Mouse (Mus musculus) hindbrain, embryonic 16.5 days (tissue): ENCODE measurements at regions not wholly inside any gene's neighbourhood (a gene's known extent, or its start where the extent isn't known, plus 50 kb on each side); places are given as distances from the start of the nearest gene placed in this dataset.

Experiments
- ATAC-seq: fragments of 200-750 bp; cut with Nextera tagmentation; 2 replicates; pipeline ENCODE4 v1.8.0; 2017; ENCODE audit warnings: moderate TSS enrichment, moderate library complexity
- H3K27ac ChIP-seq: fragments of 300-500 bp; sonication (generic); 2 replicates; pipeline ENCODE4 v1.5.1; 2014; ENCODE audit warnings: low read depth, mild to moderate bottlenecking, control low read depth, low read length, moderate library complexity
- H3K27me3 ChIP-seq: fragments of 300-500 bp; sonication (generic); replicated peaks from 2 replicates; pipeline ENCODE4 v1.6.1; 2014; ENCODE audit warnings: low read length; ENCODE audit not compliant: control insufficient read depth, insufficient read depth
- H3K36me3 ChIP-seq: fragments of 300-500 bp; sonication (generic); 2 replicates; pipeline ENCODE4 v1.6.1; 2014; ENCODE audit warnings: mild to moderate bottlenecking, low read length, moderate library complexity, mixed read lengths; ENCODE audit not compliant: control insufficient read depth, insufficient read depth
- H3K4me1 ChIP-seq: fragments of 300-500 bp; sonication (generic); 2 replicates; pipeline ENCODE4 v1.6.1; 2014; ENCODE audit warnings: low read depth, low read length; ENCODE audit not compliant: control insufficient read depth, insufficient read depth
- H3K4me2 ChIP-seq: fragments of 300-500 bp; sonication (generic); 2 replicates; pipeline ENCODE4 v1.6.1; 2014; ENCODE audit warnings: mild to moderate bottlenecking, low read length, control low read depth, moderate library complexity
- H3K4me3 ChIP-seq: fragments of 300-500 bp; sonication (generic); 2 replicates; pipeline ENCODE4 v1.5.1; 2014; ENCODE audit warnings: mild to moderate bottlenecking, low read length, control low read depth, moderate library complexity
- H3K9ac ChIP-seq: fragments of 300-500 bp; sonication (generic); 2 replicates; pipeline ENCODE4 v1.6.1; 2014; ENCODE audit warnings: low read depth, mild to moderate bottlenecking, control low read depth, low read length, moderate library complexity
- H3K9me3 ChIP-seq: fragments of 300-500 bp; sonication (generic); 2 replicates; pipeline ENCODE4 v1.6.1; 2014; ENCODE audit warnings: mild to moderate bottlenecking, low read length, moderate library complexity; ENCODE audit not compliant: control insufficient read depth
- whole genome bisulfite sequencing: fragments of 180-500 bp; shearing (Covaris S2); extraction: QIAGEN DNeasy Blood & Tissue Kit; methylation state at CpG from one replicate; pipeline ENCODE4 v1.1.7; 2014; 5-methylcytosine and 5-hydroxymethylcytosine counted together

DNA sequence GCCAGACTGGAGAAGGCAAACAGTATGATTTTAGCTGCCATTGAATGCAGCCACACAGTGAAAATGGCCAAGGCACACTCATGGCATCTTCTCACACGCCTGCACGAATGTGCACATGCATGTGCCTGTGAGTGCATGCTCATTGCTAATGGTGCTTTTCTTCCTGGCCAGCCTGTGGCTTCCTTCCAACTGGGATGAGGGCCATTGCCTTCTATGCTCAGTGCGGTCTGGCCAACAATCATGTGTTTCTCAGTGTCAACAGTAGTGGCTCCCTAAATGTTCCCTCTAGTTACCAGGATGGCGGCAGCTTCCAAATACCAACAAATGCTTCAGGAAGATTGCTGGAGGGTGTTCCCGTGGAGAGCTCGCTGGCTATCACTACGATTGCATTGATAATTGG lies 131.7 kb upstream of the Sall1 start:
- H3K9ac ChIP-seq = no peak overlapping the region
- no peak for ATAC-seq
- H3K27ac ChIP-seq = no peak overlapping the region
- no peaks in the 10 kb centered on the region for H3K36me3 ChIP-seq
- no peak overlapping the region for H3K4me3 ChIP-seq
- no peaks in the 10 kb centered on the region for H3K27me3 ChIP-seq
- no peak overlapping the region for H3K4me2 ChIP-seq
- no peaks in the 10 kb centered on the region for H3K4me1 ChIP-seq
- H3K9me3 ChIP-seq = no peaks in the 10 kb centered on the region
- 90% methylated on average over 7 of the region's 7 CpGs for WGBS

DNA sequence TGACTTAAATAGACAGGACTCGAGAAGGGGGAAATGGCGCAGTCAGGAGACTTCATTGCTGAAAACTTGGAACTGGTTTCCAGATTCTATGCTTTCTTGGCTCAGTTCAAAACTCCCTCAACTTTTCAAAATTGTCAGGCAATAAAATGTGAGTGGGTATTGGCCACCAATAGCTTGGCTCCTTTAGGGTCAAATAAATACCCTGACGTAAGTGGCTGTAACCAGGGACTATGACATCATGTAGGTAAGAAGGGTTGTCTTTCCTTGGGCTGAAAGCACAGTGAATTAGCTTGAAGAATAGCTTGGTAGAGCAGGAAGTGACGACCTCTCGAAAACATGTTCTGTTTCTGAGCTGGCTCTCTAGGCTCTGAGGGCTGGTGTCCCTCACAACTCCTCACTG lies 127.6 kb upstream of the Sall1 start:
- no peaks in the 10 kb centered on the region for H3K4me1 ChIP-seq
- H3K4me3 ChIP-seq = no peak overlapping the region
- no peak overlapping the region for H3K27ac ChIP-seq
- WGBS = 88% methylated on average over 5 of the region's 5 CpGs
- H3K9me3 ChIP-seq = no peaks in the 10 kb centered on the region
- no peak for ATAC-seq
- no peaks in the 10 kb centered on the region for H3K27me3 ChIP-seq
- no peak overlapping the region for H3K9ac ChIP-seq
- H3K36me3 ChIP-seq = no peaks in the 10 kb centered on the region
- no peak overlapping the region for H3K4me2 ChIP-seq

DNA sequence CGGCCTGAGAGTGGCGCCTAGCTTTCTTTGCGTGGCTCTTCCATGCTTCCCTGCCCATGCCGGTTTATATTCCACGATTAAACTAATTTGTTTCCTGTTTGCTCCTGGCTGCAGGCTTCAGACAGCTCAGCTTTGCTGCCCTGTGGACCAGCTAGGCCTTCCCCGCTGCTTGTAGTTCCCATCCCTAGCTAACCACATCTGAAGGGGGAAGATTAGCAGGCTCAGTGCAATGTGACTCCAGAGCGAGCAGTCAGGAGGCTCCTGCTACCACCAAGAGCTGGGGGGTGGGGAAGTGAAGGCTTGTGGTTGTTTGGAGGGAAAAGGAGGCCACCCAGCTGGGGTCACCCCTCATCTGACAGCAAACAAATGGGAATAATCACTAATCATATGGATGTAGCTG lies 125.5 kb upstream of the Sall1 start:
- no peak overlapping the region for H3K27ac ChIP-seq
- no peak overlapping the region for H3K9ac ChIP-seq
- no peak overlapping the region for H3K4me3 ChIP-seq
- H3K27me3 ChIP-seq = no peaks in the 10 kb centered on the region
- no peaks in the 10 kb centered on the region for H3K4me1 ChIP-seq
- ATAC-seq = no peak
- no peaks in the 10 kb centered on the region for H3K36me3 ChIP-seq
- H3K9me3 ChIP-seq = no peaks in the 10 kb centered on the region
- H3K4me2 ChIP-seq = no peak overlapping the region
- WGBS = 62% methylated on average over 7 of the region's 7 CpGs

DNA sequence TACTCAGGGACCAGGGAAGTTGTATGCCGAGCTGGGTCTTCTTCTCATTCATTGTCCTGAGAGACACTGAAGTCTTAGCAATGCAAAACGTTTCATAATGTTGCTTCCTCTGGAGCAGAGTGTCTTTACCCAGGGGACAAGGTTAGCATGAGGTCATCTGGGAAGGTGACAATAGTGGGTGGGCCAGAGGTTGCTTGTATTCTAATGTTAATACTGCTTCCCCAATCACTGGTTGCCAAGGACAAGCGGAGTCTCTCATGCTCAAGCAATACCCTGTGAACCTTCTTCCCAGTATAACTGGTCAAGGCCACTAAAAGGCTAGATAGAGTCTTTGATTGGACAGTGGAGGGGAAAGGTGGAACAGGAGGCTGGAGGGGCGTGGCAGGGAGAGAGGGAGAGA lies 123.1 kb upstream of the Sall1 start:
- Histone ChIP-seq H3K36me3 (no peaks in the 10 kb centered on the region), H3K27me3 (no peaks in the 10 kb centered on the region), H3K9me3 (no peaks in the 10 kb centered on the region), H3K4me2 (no peak overlapping the region), H3K9ac (no peak overlapping the region), H3K4me1 (no peaks in the 10 kb centered on the region), H3K4me3 (no peak overlapping the region), H3K27ac (no peak overlapping the region)
- no peak for ATAC-seq
- WGBS = 59% methylated on average over 4 of the region's 4 CpGs

DNA sequence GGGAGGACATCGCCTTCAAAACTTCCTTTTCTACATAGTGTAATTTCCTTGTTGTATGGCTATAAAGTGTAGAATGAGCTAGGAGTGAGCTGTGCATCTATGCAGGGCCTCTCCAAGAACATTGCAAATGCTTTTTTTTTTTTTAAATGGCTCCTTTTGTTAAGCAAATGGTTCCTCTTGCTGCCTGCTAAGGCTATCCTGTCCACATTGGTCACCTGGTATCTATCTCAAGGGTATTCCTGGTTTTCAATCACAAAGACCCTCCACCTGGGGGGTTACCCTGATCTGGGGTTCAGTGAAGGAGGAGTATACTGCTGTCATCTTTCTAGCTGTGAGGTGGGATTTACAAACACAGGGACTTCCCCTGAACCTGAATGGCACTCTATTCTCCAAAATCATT lies 112.9 kb upstream of the Sall1 start:
- Histone ChIP-seq H3K9ac (no peak overlapping the region), H3K9me3 (no peaks in the 10 kb centered on the region), H3K27ac (no peak overlapping the region), H3K36me3 (no peaks in the 10 kb centered on the region), H3K4me1 (no peaks in the 10 kb centered on the region), H3K27me3 (no peaks in the 10 kb centered on the region), H3K4me3 (no peak overlapping the region), H3K4me2 (no peak overlapping the region)
- no peak for ATAC-seq
- WGBS = 92% methylated on average over 1 of the region's 1 CpGs

DNA sequence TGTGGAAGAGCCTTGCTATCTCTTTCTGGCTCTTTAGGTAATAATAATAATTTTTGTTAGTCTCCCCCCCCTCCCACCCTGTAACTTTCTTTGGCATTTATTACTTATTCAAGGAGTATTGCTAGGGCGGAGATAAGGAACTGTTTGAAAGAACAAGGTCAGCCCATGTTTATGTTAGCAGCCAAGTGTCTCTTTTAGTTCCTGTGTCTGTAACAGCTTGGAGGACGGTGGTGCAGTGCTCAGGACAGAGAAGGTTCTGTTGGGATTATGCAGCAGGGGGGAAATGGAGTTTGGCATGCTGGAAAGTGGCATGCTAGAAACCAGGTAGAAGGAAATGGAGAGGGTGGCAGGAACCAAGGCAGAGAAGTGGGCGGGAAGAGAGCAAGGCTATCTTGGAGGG lies 109.6 kb upstream of the Sall1 start:
- 77% methylated on average over 3 of the region's 3 CpGs for WGBS
- Histone ChIP-seq H3K4me1 (no peaks in the 10 kb centered on the region), H3K4me3 (no peak overlapping the region), H3K27me3 (no peaks in the 10 kb centered on the region), H3K4me2 (no peak overlapping the region), H3K9ac (no peak overlapping the region), H3K36me3 (no peaks in the 10 kb centered on the region), H3K27ac (no peak overlapping the region), H3K9me3 (no peaks in the 10 kb centered on the region)
- ATAC-seq = no peak

DNA sequence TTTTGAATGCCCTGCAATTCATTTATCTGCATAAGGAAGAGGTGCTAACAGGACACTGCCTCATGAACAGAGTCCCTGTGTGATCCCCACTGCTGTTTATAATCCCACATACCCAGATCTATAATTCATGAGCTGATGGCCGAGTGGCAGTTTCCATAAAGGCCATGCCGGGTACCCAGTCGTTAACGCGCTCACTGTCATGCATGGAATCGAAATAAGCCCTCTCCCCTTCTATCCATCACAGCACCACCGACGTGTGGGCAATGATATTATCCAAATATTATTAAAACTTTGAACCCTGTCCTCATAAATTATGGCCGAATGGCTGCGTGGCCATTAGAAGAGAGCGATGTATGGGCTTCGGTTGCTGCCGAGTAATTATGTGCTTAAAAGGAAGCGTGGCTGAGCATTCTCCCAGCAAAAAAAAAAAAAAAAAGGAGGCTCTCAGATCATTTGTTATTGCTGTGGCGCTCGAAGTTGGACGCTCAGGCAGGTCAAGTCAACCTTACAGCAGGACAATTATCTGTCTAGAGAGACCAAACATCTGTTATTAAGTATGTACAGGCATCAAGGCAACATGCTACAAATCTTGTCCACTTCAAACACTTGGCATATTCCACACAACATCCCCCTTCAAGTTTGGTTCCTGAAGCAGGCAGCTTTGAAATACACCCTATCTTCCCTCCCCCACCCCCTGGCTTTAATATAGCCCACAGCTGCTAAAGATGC lies 109.1 kb upstream of the Sall1 start:
- Histone ChIP-seq H3K9ac (no peak overlapping the region), H3K36me3 (no peaks in the 10 kb centered on the region), H3K27me3 (no peaks in the 10 kb centered on the region), H3K4me2 (no peak overlapping the region), H3K4me1 (no peaks in the 10 kb centered on the region), H3K4me3 (no peak overlapping the region), H3K9me3 (no peaks in the 10 kb centered on the region), H3K27ac (no peak overlapping the region)
- no peak for ATAC-seq
- WGBS = 32% methylated on average over 17 of the region's 17 CpGs

DNA sequence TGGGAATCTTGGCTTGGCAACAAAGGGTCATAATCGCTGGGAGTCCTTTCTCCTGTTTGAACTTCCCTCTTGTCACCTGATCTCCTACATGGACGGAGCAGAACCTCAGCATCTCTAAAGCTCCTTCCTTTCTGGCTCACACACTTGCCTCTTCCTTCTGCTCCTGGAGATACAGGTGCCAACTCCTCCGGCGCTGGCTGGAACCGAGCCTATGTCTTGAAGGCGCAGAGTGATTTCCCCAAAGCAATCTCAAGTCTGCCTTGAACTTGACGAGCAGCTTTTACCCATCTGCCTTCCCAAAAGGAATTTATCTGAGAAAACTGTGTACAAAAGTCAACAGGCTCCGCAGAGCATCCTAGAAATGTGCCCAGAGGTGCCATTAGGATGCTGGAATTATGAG lies 108.4 kb upstream of the Sall1 start:
- no peak overlapping the region for H3K9ac ChIP-seq
- H3K27ac ChIP-seq = no peak overlapping the region
- no peaks in the 10 kb centered on the region for H3K36me3 ChIP-seq
- 67% methylated on average over 8 of the region's 8 CpGs for WGBS
- H3K4me3 ChIP-seq = no peak overlapping the region
- H3K4me1 ChIP-seq = no peaks in the 10 kb centered on the region
- no peak overlapping the region for H3K4me2 ChIP-seq
- ATAC-seq = no peak
- no peaks in the 10 kb centered on the region for H3K9me3 ChIP-seq
- H3K27me3 ChIP-seq = no peaks in the 10 kb centered on the region

DNA sequence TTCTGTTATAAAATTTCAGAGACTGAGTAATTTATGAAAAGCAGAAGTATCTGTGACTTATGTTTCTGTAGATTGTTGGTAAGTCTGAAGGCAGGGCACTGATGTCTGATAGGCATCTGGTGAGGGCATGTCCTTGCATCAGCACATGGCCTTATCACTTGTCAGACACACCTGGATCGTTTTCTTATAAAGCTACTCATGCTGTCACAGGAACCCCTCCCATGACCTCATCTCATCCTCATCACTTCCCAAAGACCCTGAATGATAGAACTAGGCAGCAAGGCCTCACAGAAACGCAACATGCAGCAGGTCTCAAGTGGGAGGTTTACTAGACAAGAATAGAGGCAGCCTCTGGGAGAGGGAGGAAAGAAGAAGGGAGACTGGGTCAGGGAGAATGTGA lies 107.0 kb upstream of the Sall1 start:
- no peak for ATAC-seq
- WGBS = 88% methylated on average over 2 of the region's 2 CpGs
- no peaks in the 10 kb centered on the region for H3K27me3 ChIP-seq

More for the DNA sequence above, 107.0 kb upstream of the Sall1 start:
- no peak overlapping the region for H3K4me2 ChIP-seq
- H3K4me1 ChIP-seq = no peaks in the 10 kb centered on the region
- no peak overlapping the region for H3K9ac ChIP-seq
- H3K9me3 ChIP-seq = no peaks in the 10 kb centered on the region
- H3K4me3 ChIP-seq = no peak overlapping the region
- no peaks in the 10 kb centered on the region for H3K36me3 ChIP-seq
- H3K27ac ChIP-seq = no peak overlapping the region
